Comparison of ENCODE assay signal across 26 mouse cellular contexts in genomic region chr12:98961008-98961407, GRCm38 (mm10). TPM values are rescaled to one million over a fixed set of nuclear protein-coding genes. Genes with fewer than 3 reads are reported as not detected.
DNase-seq lines count a peak whose midpoint lies in the region; ATAC-seq lines count a peak whose summit lies in the region.
"Had no signal": no experiment of that assay in that cellular context is flagged by ENCODE, and none has a peak within 500 bp of the region (broad histone marks: within the 10 kb centered on the region; RNA-seq: fewer than 3 reads in every experiment).

No protein-coding gene starts in this region.

- 66% methylated on average over 7 of the region's 7 CpGs for WGBS in forebrain, embryonic 16.5 days
- 80% methylated on average over 7 of the region's 7 CpGs for WGBS in limb, embryonic 10.5 days

- no peak overlapping the region for H3K9ac ChIP-seq in forebrain, embryonic 16.5 days (replicated peaks; ENCODE audit: low read depth, low read length)
- H3K9ac ChIP-seq: embryonic facial prominence, embryonic 13.5 days; heart, embryonic 12.5 days; hindbrain, embryonic 14.5 days; kidney, embryonic 15.5 days; limb, embryonic 12.5 days; liver, embryonic 15.5 days; lung, embryonic 15.5 days; midbrain, embryonic 12.5 days; neural tube, embryonic 13.5 days; stomach, embryonic 15.5 days had no signal

- DNase-seq in embryo, embryonic 10.5 days (ENCODE audit: low spot score) = peak; percentile 9
- no peak for DNase-seq in embryo, embryonic 9.5 days (ENCODE audit: extremely low spot score)
- DNase-seq in frontal cortex, postnatal 25 days (ENCODE audit: low spot score in 2 of 2) = no peak
- DNase-seq in brain, adult 2 months (ENCODE audit: low read depth, low spot score) = peak; percentile 35
- no peak for DNase-seq in limb, embryonic 10.5 days (ENCODE audit: low spot score)
- DNase-seq: adrenal gland, postnatal 14 days; heart, adult 2 months; heart, postnatal 4 days; kidney, adult 18-20 months; kidney, postnatal 25 days; right cerebral cortex, postnatal 14 days had no signal

- peaks cover 15% of the 10 kb centered on the region for H3K4me1 ChIP-seq in forebrain, embryonic 16.5 days (replicated peaks; ENCODE audit: control insufficient read depth, insufficient read depth, low read length)
- H3K4me1 ChIP-seq in limb, embryonic 10.5 days = 0 out of 2 replicates have a peak, but pooled peaks cover 4% of the 10 kb centered on the region
- H3K4me1 ChIP-seq: embryonic facial prominence, embryonic 13.5 days; kidney, embryonic 15.5 days; liver, embryonic 15.5 days; lung, embryonic 15.5 days; stomach, embryonic 15.5 days had no signal

- H3K9me3 ChIP-seq in forebrain, embryonic 16.5 days (ENCODE audit: control insufficient read depth, low read length) = no peaks in the 10 kb centered on the region
- no peaks in the 10 kb centered on the region for H3K9me3 ChIP-seq in limb, embryonic 10.5 days (replicated peaks)
- H3K9me3 ChIP-seq: embryonic facial prominence, embryonic 13.5 days; kidney, embryonic 15.5 days; limb, embryonic 12.5 days; liver, embryonic 15.5 days; lung, embryonic 15.5 days; midbrain, embryonic 12.5 days; neural tube, embryonic 13.5 days; stomach, embryonic 15.5 days had no signal

- ATAC-seq in frontal cortex, adult (ENCODE audit: low TSS enrichment) = peak; percentile 57
- peak; percentile 69 for ATAC-seq in forebrain, embryonic 16.5 days
- no peak for ATAC-seq in erythroid progenitor cell, adult 5-6 weeks (replicated peaks; ENCODE audit: low FRiP score, poor library complexity, severe bottlenecking)
- ATAC-seq: CD4-positive, CD25-positive, alpha-beta regulatory T cell, adult 4 months had no signal

- H3K36me3 ChIP-seq in forebrain, embryonic 16.5 days (ENCODE audit: control insufficient read depth, insufficient read depth) = peaks cover 2% of the 10 kb centered on the region; the same call in 1 of the 2 replicates
- peaks cover 4% of the 10 kb centered on the region for H3K36me3 ChIP-seq in limb, embryonic 10.5 days
- H3K36me3 ChIP-seq: limb, embryonic 12.5 days; lung, embryonic 15.5 days had no signal

- H3K4me3 ChIP-seq in forebrain, embryonic 16.5 days (replicated peaks; ENCODE audit: low read length) = no peak overlapping the region
- H3K4me3 ChIP-seq in limb, embryonic 10.5 days = no peak overlapping the region
- H3K4me3 ChIP-seq: embryonic facial prominence, embryonic 13.5 days; erythroblast, embryonic 14.5 days; heart, adult 2 months; heart, embryonic 12.5 days; kidney, embryonic 15.5 days; limb, embryonic 12.5 days; liver, embryonic 15.5 days; lung, embryonic 15.5 days; midbrain, embryonic 12.5 days; neural tube, embryonic 13.5 days; stomach, embryonic 15.5 days had no signal

- no peak overlapping the region for H3K4me2 ChIP-seq in forebrain, embryonic 16.5 days (ENCODE audit: low read length)
- H3K4me2 ChIP-seq: embryonic facial prominence, embryonic 13.5 days; heart, embryonic 12.5 days; hindbrain, embryonic 14.5 days; kidney, embryonic 15.5 days; limb, embryonic 12.5 days; liver, embryonic 15.5 days; lung, embryonic 15.5 days; midbrain, embryonic 12.5 days; neural tube, embryonic 13.5 days; stomach, embryonic 15.5 days had no signal

- no peaks in the 10 kb centered on the region for H3K27me3 ChIP-seq in forebrain, embryonic 16.5 days (replicated peaks; ENCODE audit: control insufficient read depth, insufficient read depth, low read length)
- no peaks in the 10 kb centered on the region for H3K27me3 ChIP-seq in limb, embryonic 10.5 days (ENCODE audit: low read depth, poor library complexity, severe bottlenecking)
- H3K27me3 ChIP-seq: embryonic facial prominence, embryonic 13.5 days; heart, embryonic 12.5 days; kidney, embryonic 15.5 days; limb, embryonic 12.5 days; liver, embryonic 15.5 days; lung, embryonic 15.5 days; midbrain, embryonic 12.5 days; neural tube, embryonic 13.5 days; stomach, embryonic 15.5 days had no signal

- H3K27ac ChIP-seq in forebrain, embryonic 16.5 days (ENCODE audit: low read length) = no peak overlapping the region
- no peak overlapping the region for H3K27ac ChIP-seq in limb, embryonic 10.5 days
- H3K27ac ChIP-seq: embryonic facial prominence, embryonic 13.5 days; heart, adult 2 months; hindbrain, embryonic 14.5 days; kidney, embryonic 15.5 days; limb, embryonic 12.5 days; liver, embryonic 15.5 days; lung, embryonic 15.5 days; midbrain, embryonic 12.5 days; neural tube, embryonic 13.5 days; stomach, embryonic 15.5 days had no signal

RNA-seq across cellular contexts. Expression of gene Ttc8, which starts 40.6 kb away (rescaled TPM):
- 35.4 and 39.2 TPM in 2 replicates for polyA plus RNA-seq in forebrain, embryonic 16.5 days (2015; fragmentation: Nextera tagmentation; extraction: Ambion mirVana)
- polyA plus RNA-seq in limb, embryonic 10.5 days (2016; fragmentation: Nextera tagmentation; extraction: Ambion mirVana) = 25.5 and 32.6 TPM in 2 replicates
- 4.2 and 4.7 TPM in 2 replicates for total RNA-seq in erythroid progenitor cell, adult 5-6 weeks (2015; ENCODE audit: low replicate concordance)
- total RNA-seq in erythroid progenitor cell, adult 5-6 weeks (2017; ENCODE audit: low replicate concordance) = 0.39 TPM in 1 of 2 replicates, not detected in the other
- polyA plus RNA-seq: erythroblast, embryonic 14.5 days had no signal

RNA-seq across cellular contexts. Expression of gene Eml5, which starts 59.7 kb away (rescaled TPM):
- 16.1 and 25.6 TPM in 2 replicates for polyA plus RNA-seq in forebrain, embryonic 16.5 days (2015; fragmentation: Nextera tagmentation; extraction: Ambion mirVana)
- polyA plus RNA-seq in limb, embryonic 10.5 days (2016; fragmentation: Nextera tagmentation; extraction: Ambion mirVana) = 1.6 and 1.8 TPM in 2 replicates
- total RNA-seq in erythroid progenitor cell, adult 5-6 weeks (2015; ENCODE audit: low replicate concordance) = 0.36 and 3.8 TPM in 2 replicates
- 0.45 and 4.0 TPM in 2 replicates for total RNA-seq in erythroid progenitor cell, adult 5-6 weeks (2017; ENCODE audit: low replicate concordance)

Comparison
In these comparisons a context has a peak if more than half of its experiments do, and no peak if none do; other contexts are left out.
1. DNase-seq: peak in embryo, embryonic 10.5 days (single experiment) and brain, adult 2 months (single experiment); none in embryo, embryonic 9.5 days (single experiment), frontal cortex, postnatal 25 days (0 of 2) and limb, embryonic 10.5 days (single experiment).